ENCODE assay signal across 9 mouse cellular contexts in genomic region chr10:79767372-79768244, GRCm38 (mm10). TPM values are rescaled to one million over a fixed set of nuclear protein-coding genes. Genes with fewer than 3 reads are reported as not detected.
A peak's percentile ranks its signal among the peaks of the same experiment; 100 is the strongest.
DNase-seq lines count a peak whose midpoint lies in the region; ATAC-seq and TF ChIP-seq lines count a peak whose summit lies in the region.
"Had no signal": no experiment of that assay in that cellular context is flagged by ENCODE, and none has a peak within 500 bp of the region (broad histone marks: within the 10 kb centered on the region; RNA-seq: fewer than 3 reads in every experiment).

No protein-coding gene starts in this region.

- peak; percentile 98 for DNase-seq in MN1 (ENCODE audit: low spot score)
- DNase-seq in cerebellum, adult 2 months, result peak; percentile 93 to 95
- DNase-seq in heart, postnatal 36 days, result peak; percentile 88 to 90
- DNase-seq in layer of hippocampus, adult 8-10 months (ENCODE audit: low spot score in 2 of 2), result peak; percentile 95 to 96
- DNase-seq in lung, embryonic 14.5 days, result peak; percentile 98
- DNase-seq in ovary, postnatal 10 days (ENCODE audit: low spot score), result peak; percentile 83
- DNase-seq in thymus, postnatal 4 days, result peak; percentile 82

- ATAC-seq in forebrain, embryonic 16.5 days, result peak; percentile 85
- ATAC-seq in lung, embryonic 14.5 days (ENCODE audit: insufficient read depth), result peak; percentile 84

- TF ChIP-seq POLR2A in cerebellum, adult 2 months (IDR thresholded peaks at IDR 0.05; ENCODE audit: borderline replicate concordance, insufficient read depth, low read length), result no peak

- WGBS in cerebellum, adult 2 months, result 7% methylated on average over 40 of the region's 40 CpGs
- 11% methylated on average over 40 of the region's 40 CpGs for WGBS in forebrain, embryonic 16.5 days
- WGBS in lung, embryonic 14.5 days, result 10% methylated on average over 39 of the region's 40 CpGs

- H3K36me3 ChIP-seq in forebrain, embryonic 16.5 days (ENCODE audit: control insufficient read depth, insufficient read depth), result no peaks in the 10 kb centered on the region
- peaks cover 4% of the 10 kb centered on the region; the same call in 1 of the 2 replicates for H3K36me3 ChIP-seq in lung, embryonic 14.5 days (ENCODE audit: insufficient read depth)

- peak overlapping the region; percentile 82 for H3K4me3 ChIP-seq in cerebellum, adult 2 months (replicated peaks; ENCODE audit: insufficient read depth, low read depth, low read length)
- peak overlapping the region; percentile 94 for H3K4me3 ChIP-seq in forebrain, embryonic 16.5 days (replicated peaks; ENCODE audit: low read length)
- H3K4me3 ChIP-seq in lung, embryonic 14.5 days (ENCODE audit: low read depth, low read length), result peak overlapping the region; percentile 87

- peak overlapping the region; percentile 94; the same call in 1 of the 2 replicates for H3K9ac ChIP-seq in forebrain, embryonic 16.5 days (replicated peaks; ENCODE audit: low read depth, low read length)
- H3K9ac ChIP-seq in lung, embryonic 14.5 days, result peak overlapping the region; percentile 40

- peak overlapping the region; percentile 71 for H3K4me2 ChIP-seq in forebrain, embryonic 16.5 days (ENCODE audit: low read length)
- peak overlapping the region; percentile 97 for H3K4me2 ChIP-seq in lung, embryonic 14.5 days

- H3K27me3 ChIP-seq in cerebellum, adult 2 months (ENCODE audit: control insufficient read depth, insufficient read depth, low read length), result no peaks in the 10 kb centered on the region
- H3K27me3 ChIP-seq in forebrain, embryonic 16.5 days (replicated peaks; ENCODE audit: control insufficient read depth, insufficient read depth, low read length), result no peaks in the 10 kb centered on the region
- H3K27me3 ChIP-seq in lung, embryonic 14.5 days (ENCODE audit: insufficient read depth, low read length), result no peaks in the 10 kb centered on the region

- H3K27ac ChIP-seq in cerebellum, adult 2 months (ENCODE audit: insufficient read depth, low read length), result peak overlapping the region; percentile 40
- peak overlapping the region; percentile 95 for H3K27ac ChIP-seq in forebrain, embryonic 16.5 days (ENCODE audit: low read length)
- peak overlapping the region; percentile 88 for H3K27ac ChIP-seq in lung, embryonic 14.5 days (ENCODE audit: low read depth)

- no peak for TF ChIP-seq CTCF in cerebellum, adult 2 months (IDR thresholded peaks at IDR 0.05; ENCODE audit: borderline replicate concordance, insufficient read depth, low read depth, low read length)
- no peak for TF ChIP-seq CTCF in lung, embryonic 14.5 days (IDR thresholded peaks at IDR 0.05; ENCODE audit: low read depth)

- H3K4me1 ChIP-seq in cerebellum, adult 2 months (ENCODE audit: control insufficient read depth, insufficient read depth, low read length), result peaks cover 27% of the 10 kb centered on the region
- peaks cover 31% of the 10 kb centered on the region for H3K4me1 ChIP-seq in forebrain, embryonic 16.5 days (replicated peaks; ENCODE audit: control insufficient read depth, insufficient read depth, low read length)
- H3K4me1 ChIP-seq in lung, embryonic 14.5 days (ENCODE audit: insufficient read depth), result peaks cover 8% of the 10 kb centered on the region

- intact Hi-C loops in heart, postnatal 36 days (cut with DNase I), result loop anchor here (1.0 to 2.0 kb wide), 2 partner anchors 21 to 45 kb away; no protein-coding TSS in a partner anchor

- no peaks in the 10 kb centered on the region for H3K9me3 ChIP-seq in forebrain, embryonic 16.5 days (ENCODE audit: control insufficient read depth, low read length)
- no peaks in the 10 kb centered on the region for H3K9me3 ChIP-seq in lung, embryonic 14.5 days (ENCODE audit: low read depth, low read length)

RNA-seq across cellular contexts. Expression of gene Rnf126, which starts 0.9 kb away (rescaled TPM):
- 126 and 127 TPM in 2 replicates for polyA plus RNA-seq in cerebellum, adult 2 months (2012; rRNA removed)
- polyA plus RNA-seq in forebrain, embryonic 16.5 days (2015; fragmentation: Nextera tagmentation; extraction: Ambion mirVana), result 85.8 and 87.2 TPM in 2 replicates
- 10 to 100 TPM; 23.6 to 24.6 TPM for total RNA-seq in heart, postnatal 36 days (2021)
- total RNA-seq in layer of hippocampus, adult 8-10 months (2022), result 10 to 100 TPM; 72.4 to 82.9 (median 75.8) TPM
- 107 and 123 TPM in 2 replicates for polyA plus RNA-seq in lung, embryonic 14.5 days (2014; fragmentation: Nextera tagmentation; extraction: Ambion mirVana)

RNA-seq across cellular contexts. Expression of gene Fstl3, which starts 9.5 kb away (rescaled TPM):
- polyA plus RNA-seq in cerebellum, adult 2 months (2012; rRNA removed), result 2.2 and 2.5 TPM in 2 replicates
- polyA plus RNA-seq in forebrain, embryonic 16.5 days (2015; fragmentation: Nextera tagmentation; extraction: Ambion mirVana), result 1.1 and 1.4 TPM in 2 replicates
- total RNA-seq in heart, postnatal 36 days (2021), result 1 to 10 TPM; 4.2 to 4.3 TPM
- total RNA-seq in layer of hippocampus, adult 8-10 months (2022), result 1 to 10 TPM; 2.2 to 2.9 (median 2.4) TPM
- 12.2 and 12.4 TPM in 2 replicates for polyA plus RNA-seq in lung, embryonic 14.5 days (2014; fragmentation: Nextera tagmentation; extraction: Ambion mirVana)

RNA-seq across cellular contexts. Expression of gene Fgf22, which starts 12.7 kb away (rescaled TPM):
- 10.6 and 11.1 TPM in 2 replicates for polyA plus RNA-seq in cerebellum, adult 2 months (2012; rRNA removed)
- 0.25 and 0.73 TPM in 2 replicates for polyA plus RNA-seq in forebrain, embryonic 16.5 days (2015; fragmentation: Nextera tagmentation; extraction: Ambion mirVana)
- not detected for total RNA-seq in heart, postnatal 36 days (2021)
- total RNA-seq in layer of hippocampus, adult 8-10 months (2022), result 1 to 10 TPM; 1.7 to 4.6 (median 2.4) TPM
- polyA plus RNA-seq in lung, embryonic 14.5 days (2014; fragmentation: Nextera tagmentation; extraction: Ambion mirVana), result 0.30 and 0.41 TPM in 2 replicates
- total RNA-seq: neutrophil, adult 5-6 weeks had no signal

RNA-seq across cellular contexts. Expression of gene Polrmt, which starts 21.2 kb away (rescaled TPM):
- 74.7 and 80.4 TPM in 2 replicates for polyA plus RNA-seq in cerebellum, adult 2 months (2012; rRNA removed)
- polyA plus RNA-seq in forebrain, embryonic 16.5 days (2015; fragmentation: Nextera tagmentation; extraction: Ambion mirVana), result 47.1 and 50.0 TPM in 2 replicates
- 10 to 100 TPM; 42.3 to 48.0 TPM for total RNA-seq in heart, postnatal 36 days (2021)
- total RNA-seq in layer of hippocampus, adult 8-10 months (2022), result 10 to 100 TPM; 44.5 to 58.2 (median 51.3) TPM
- polyA plus RNA-seq in lung, embryonic 14.5 days (2014; fragmentation: Nextera tagmentation; extraction: Ambion mirVana), result 44.2 and 44.6 TPM in 2 replicates

RNA-seq across cellular contexts. Expression of gene Prss57, which starts 23.2 kb away (rescaled TPM):
- polyA plus RNA-seq in cerebellum, adult 2 months (2012; rRNA removed), result 0.16 and 0.19 TPM in 2 replicates
- 0.36 and 0.62 TPM in 2 replicates for polyA plus RNA-seq in forebrain, embryonic 16.5 days (2015; fragmentation: Nextera tagmentation; extraction: Ambion mirVana)
- total RNA-seq in heart, postnatal 36 days (2021), result not detected
- under 1 TPM in 3 of 4 experiments, not detected in 1; 0.43 to 0.83 (median 0.50) TPM for total RNA-seq in layer of hippocampus, adult 8-10 months (2022)
- polyA plus RNA-seq in lung, embryonic 14.5 days (2014; fragmentation: Nextera tagmentation; extraction: Ambion mirVana), result 0.11 TPM in 1 of 2 replicates, not detected in the other

Comparison
In these comparisons a context has a peak if more than half of its experiments do, and no peak if none do; other contexts are left out.
1. Peak in every context shown above with its lines: DNase-seq, ATAC-seq, H3K4me3 ChIP-seq and H3K27ac ChIP-seq.
2. H3K27ac ChIP-seq: peak in every context shown above with its lines; median percentile 95 in forebrain, embryonic 16.5 days; 88 in lung, embryonic 14.5 days; 40 in cerebellum, adult 2 months.